Mouse (Mus musculus): ENCODE measurements at regions not wholly inside any gene's neighbourhood (a gene's known extent, or its start where the extent isn't known, plus 50 kb on each side); places are given as distances from the start of the nearest gene placed in this dataset.

GRCm38 (mm10) chr2:10825278-10826133 is 346.4 kb upstream of the Prkcq start:
- DNase-seq = peak; percentile 34 to 35

GRCm38 (mm10) chr2:10826134-10826767 is 345.7 kb upstream of the Prkcq start:
- DNase-seq = no peak

- no peak for DNase-seq
These were observed 331.9 kb upstream of the Prkcq start for GRCm38 (mm10) chr2:10839976-10840375.

GRCm38 (mm10) chr2:10861654-10862292 is 310.1 kb upstream of the Prkcq start:
- DNase-seq = no peak

GRCm38 (mm10) chr2:10864451-10864850 is 307.5 kb upstream of the Prkcq start:
- no peak for DNase-seq

GRCm38 (mm10) chr2:10874303-10874702 is 297.6 kb upstream of the Prkcq start:
- DNase-seq = no peak

- DNase-seq = no peak
These were observed 270.0 kb upstream of the Prkcq start for GRCm38 (mm10) chr2:10901926-10902325.

GRCm38 (mm10) chr2:10919955-10920354 is 252.0 kb upstream of the Prkcq start:
- no peak for DNase-seq

- DNase-seq = no peak
These were observed 251.0 kb upstream of the Prkcq start for GRCm38 (mm10) chr2:10920686-10921485.

- DNase-seq = no peak
These were observed 250.1 kb upstream of the Prkcq start for GRCm38 (mm10) chr2:10921486-10922450.

GRCm38 (mm10) chr2:10923984-10924383 is 247.9 kb upstream of the Prkcq start:
- no peak for DNase-seq

- DNase-seq = no peak
These were observed 246.5 kb upstream of the Prkcq start for GRCm38 (mm10) chr2:10925361-10925760.

GRCm38 (mm10) chr2:10937405-10937804 is 234.5 kb upstream of the Prkcq start:
- DNase-seq = peak in 1 of 2 experiments; percentile 3

- no peak for DNase-seq
These were observed 206.7 kb upstream of the Prkcq start for GRCm38 (mm10) chr2:10965224-10965623.

- DNase-seq = no peak
These were observed 205.0 kb upstream of the Prkcq start for GRCm38 (mm10) chr2:10966891-10967290.

GRCm38 (mm10) chr2:10969111-10969689 is 202.7 kb upstream of the Prkcq start:
- no peak for DNase-seq

GRCm38 (mm10) chr2:10972051-10972450 is 199.9 kb upstream of the Prkcq start:
- no peak for DNase-seq

GRCm38 (mm10) chr2:10978772-10979171 is 193.1 kb upstream of the Prkcq start:
- DNase-seq = no peak

- DNase-seq = no peak
These were observed 185.8 kb upstream of the Prkcq start for GRCm38 (mm10) chr2:10986101-10986500.

- DNase-seq = no peak
These were observed 181.7 kb upstream of the Prkcq start for GRCm38 (mm10) chr2:10990043-10990728.

- DNase-seq = no peak
These were observed 173.1 kb upstream of the Prkcq start for GRCm38 (mm10) chr2:10998798-10999197.

Measured in lung, adult 18-20 months (tissue).